Mouse (Mus musculus) embryonic facial prominence, embryonic 11.5 days (tissue): ENCODE results near the gene Dcdc2b. TPM values are rescaled to one million over a fixed set of nuclear protein-coding genes. Genes with fewer than 3 reads are reported as not detected.

Source experiments
- ATAC-seq: fragments of 200-750 bp; cut with Nextera tagmentation; replicated peaks from 2 replicates; pipeline ENCODE4 v1.8.0; 2017; ENCODE audit warnings: low read depth; ENCODE audit not compliant: insufficient number of reproducible peaks, low FRiP score, low TSS enrichment
- DNase-seq: peaks from one replicate; pipeline ENCODE4 v3.0.0-alpha.2; 2015; ENCODE audit warnings: low spot score
- H3K27ac ChIP-seq: fragments of 300-500 bp; sonication (generic); replicated peaks from 2 replicates; pipeline ENCODE4 v1.5.1; 2014; ENCODE audit warnings: mild to moderate bottlenecking, low read depth, low read length, control low read depth
- H3K27me3 ChIP-seq: fragments of 300-500 bp; sonication (generic); 2 replicates; pipeline ENCODE4 v1.6.1; 2014; ENCODE audit warnings: mild to moderate bottlenecking, low read length, moderate library complexity, mixed read lengths; ENCODE audit not compliant: control insufficient read depth, insufficient read depth
- H3K36me3 ChIP-seq: fragments of 300-500 bp; sonication (generic); replicated peaks from 2 replicates; pipeline ENCODE4 v1.6.1; 2014; ENCODE audit warnings: low read depth, mild to moderate bottlenecking, low read length, moderate library complexity, mixed read lengths; ENCODE audit not compliant: control insufficient read depth, insufficient read depth
- H3K4me1 ChIP-seq: fragments of 300-500 bp; sonication (generic); 2 replicates; pipeline ENCODE4 v1.6.1; 2014; ENCODE audit warnings: low read length, mixed read lengths; ENCODE audit not compliant: control insufficient read depth, insufficient read depth
- H3K4me2 ChIP-seq: fragments of 300-500 bp; sonication (generic); 2 replicates; pipeline ENCODE4 v1.6.1; 2014; ENCODE audit warnings: low read depth, mild to moderate bottlenecking, control low read depth, low read length, moderate library complexity
- H3K4me3 ChIP-seq: fragments of 300-500 bp; sonication (generic); 2 replicates; pipeline ENCODE4 v1.5.1; 2014; ENCODE audit warnings: low read depth, low read length, control low read depth
- H3K9ac ChIP-seq: fragments of 300-500 bp; sonication (generic); replicated peaks from 2 replicates; pipeline ENCODE4 v1.6.1; 2014; ENCODE audit warnings: mild to moderate bottlenecking, control low read depth, low read length
- H3K9me3 ChIP-seq: fragments of 300-500 bp; sonication (generic); replicated peaks from 2 replicates; pipeline ENCODE4 v1.6.1; 2016; ENCODE audit warnings: mild to moderate bottlenecking, low read length, inconsistent platforms, mixed read lengths; ENCODE audit not compliant: control insufficient read depth
- whole genome bisulfite sequencing: fragments of 180-500 bp; shearing (Covaris S2); extraction: QIAGEN DNeasy Blood & Tissue Kit; methylation state at CpG from one replicate; pipeline ENCODE4 v1.1.7; 2014; 5-methylcytosine and 5-hydroxymethylcytosine counted together
- polyA plus RNA-seq: library from polyadenylated mRNA; unstranded; fragments of >200 nt; fragmentation: Nextera tagmentation; extraction: Ambion mirVana; gene quantifications from 2 replicates; pipeline ENCODE4 v1.2.1, GENCODE M21; 2014

The Dcdc2b gene
- polyA plus RNA-seq, 1 experiment from 2014 or later = 1.2 TPM

- H3K4me3 ChIP-seq = peak overlapping the region; percentile 61; the same call in 1 of the 2 replicates
- H3K9me3 ChIP-seq = no peaks in the 10 kb centered on the region
- H3K27me3 ChIP-seq = no peaks in the 10 kb centered on the region
- peaks cover 19% of the 10 kb centered on the region for H3K36me3 ChIP-seq
- H3K27ac ChIP-seq = peak overlapping the region; percentile 56; the same call in 1 of the 2 replicates
- DNase-seq (peak; percentile 71), ATAC-seq (no peak)
- peak overlapping the region; percentile 39 for H3K9ac ChIP-seq
- H3K4me2 ChIP-seq = peak overlapping the region; percentile 73
- 0% methylated on average over 6 of the region's 6 CpGs for WGBS
- H3K4me1 ChIP-seq = peaks cover 4% of the 10 kb centered on the region; the same call in 1 of the 2 replicates
These were observed 10.9 kb upstream of the Dcdc2b start for GRCm38 (mm10) chr4:129625029-129625370.

DNA sequence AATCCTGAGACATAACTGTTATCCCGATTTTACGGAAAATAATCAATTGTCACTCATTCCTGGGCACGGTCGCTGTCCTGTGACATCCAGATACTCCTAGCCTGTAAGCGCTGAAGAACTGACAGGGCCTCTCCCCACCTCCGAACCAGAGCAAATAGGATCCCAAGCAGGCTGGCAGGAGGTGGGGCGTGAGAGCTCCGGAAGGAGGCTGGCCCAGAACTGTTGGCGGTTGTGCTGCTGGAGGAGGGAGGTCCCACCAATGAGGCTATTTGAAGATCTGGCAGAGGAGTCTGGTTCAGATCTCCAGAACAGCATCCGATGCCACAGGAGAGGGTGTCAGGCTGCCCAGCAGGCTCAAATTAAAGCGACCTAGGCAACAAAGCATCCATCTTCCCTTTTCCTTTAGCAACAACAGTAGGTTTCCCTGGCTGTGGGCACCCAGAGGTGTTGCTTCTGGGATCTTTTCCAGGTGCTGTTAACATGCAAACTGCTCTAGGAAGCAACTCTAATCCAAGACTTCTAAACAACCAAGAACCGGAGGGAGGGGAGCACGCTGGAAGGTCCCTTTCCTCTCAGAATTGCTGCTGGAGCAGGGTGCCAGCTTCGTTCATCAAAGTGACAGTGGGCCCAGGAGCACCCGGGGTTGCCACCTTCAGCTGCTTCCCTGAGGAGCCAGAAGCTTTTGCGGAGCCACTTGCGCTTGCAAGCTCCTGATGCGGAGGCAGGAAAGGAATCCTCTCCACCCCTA lies 10.4 kb upstream of the Dcdc2b start:
- peak overlapping the region; percentile 73 for H3K4me2 ChIP-seq
- peak overlapping the region; percentile 61 for H3K4me3 ChIP-seq
- peak; percentile 85 for ATAC-seq
- H3K36me3 ChIP-seq = peaks cover 17% of the 10 kb centered on the region
- H3K27me3 ChIP-seq = no peaks in the 10 kb centered on the region
- peak overlapping the region; percentile 81 for H3K9ac ChIP-seq
- DNase-seq = peak; percentile 87
- H3K9me3 ChIP-seq = no peaks in the 10 kb centered on the region
- H3K27ac ChIP-seq = peak overlapping the region; percentile 71
- WGBS = 1% methylated on average over 18 of the region's 18 CpGs
- H3K4me1 ChIP-seq = peaks cover 4% of the 10 kb centered on the region; the same call in 1 of the 2 replicates

DNA sequence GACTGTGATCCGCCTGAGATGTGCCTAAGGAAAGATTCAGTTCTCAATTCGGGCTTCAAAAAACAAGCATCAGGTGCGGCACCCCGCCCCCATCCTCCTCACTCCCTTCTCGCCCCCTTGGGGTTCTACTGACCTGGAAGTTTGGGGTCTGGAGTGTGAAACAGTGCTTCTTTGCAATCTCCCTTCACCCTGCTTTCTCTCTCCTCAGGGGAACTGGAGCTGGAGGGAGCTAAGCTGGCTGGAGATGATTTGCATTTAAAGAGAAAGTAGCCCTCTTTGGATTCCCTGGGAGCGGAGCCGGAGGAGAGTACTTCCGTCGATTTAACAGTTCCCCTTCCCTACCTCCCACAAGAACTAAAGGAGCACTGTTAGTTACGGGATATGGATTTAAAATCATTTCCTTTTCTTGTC lies 9.6 kb upstream of the Dcdc2b start, which contains the start of gene Ccdc28b:
Ccdc28b (minus strand) TSS at position 267 of the 411 bp plus-strand sequence.
- Histone ChIP-seq H3K4me3 (peak within 1 kb of the TSS; percentile 61), H3K27me3 (no peaks in the 10 kb centered on the region), H3K4me1 (peaks cover 4% of the 10 kb centered on the region; the same call in 1 of the 2 replicates), H3K9ac (peak within 1 kb of the TSS; percentile 81), H3K36me3 (peaks cover 11% of the 10 kb centered on the region), H3K9me3 (no peaks in the 10 kb centered on the region), H3K4me2 (peak within 1 kb of the TSS; percentile 73), H3K27ac (peak within 1 kb of the TSS; percentile 71)
- DNase-seq (peak; percentile 69), ATAC-seq (no peak)
- WGBS = 1% methylated on average over 10 of the region's 10 CpGs

DNA sequence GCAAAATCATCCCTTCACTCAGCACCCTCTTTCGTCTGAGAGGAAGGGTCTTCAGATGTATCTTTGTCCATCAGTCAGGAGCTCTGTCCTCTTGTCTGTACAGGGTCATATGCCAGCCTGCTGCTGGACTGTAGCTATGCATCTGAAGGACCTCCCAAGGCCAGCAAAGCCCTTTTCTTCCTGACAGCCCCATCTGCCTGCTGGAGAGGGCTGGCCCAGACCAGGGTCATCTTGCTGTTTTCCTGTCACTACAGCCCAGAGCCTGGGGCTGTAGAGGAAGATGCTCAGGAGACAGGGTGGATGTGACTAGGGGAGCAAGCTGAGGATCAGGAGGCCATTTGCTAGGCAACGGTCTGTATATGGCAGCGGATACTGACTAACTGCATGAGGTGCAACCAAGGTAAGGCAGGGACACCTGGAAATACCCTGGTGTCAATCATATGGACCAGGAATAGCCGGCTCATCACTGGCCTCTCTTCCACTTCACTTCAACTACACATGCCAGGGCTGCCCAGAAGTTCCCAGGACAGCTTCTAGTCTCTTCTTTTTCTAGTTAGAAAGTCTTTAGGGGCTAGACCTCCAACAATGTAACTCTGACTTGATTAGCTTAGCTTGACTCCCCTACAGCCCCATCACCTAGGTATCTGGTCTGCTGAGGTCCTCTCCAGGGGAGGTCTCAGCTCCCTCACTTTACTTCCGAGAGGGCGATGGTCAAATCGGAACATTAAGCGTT lies 8.9 kb upstream of the Dcdc2b start:
- Histone ChIP-seq H3K9ac (peak overlapping the region; percentile 81), H3K4me2 (peak overlapping the region; percentile 73), H3K4me1 (peaks cover 4% of the 10 kb centered on the region; the same call in 1 of the 2 replicates), H3K27me3 (no peaks in the 10 kb centered on the region), H3K36me3 (peaks cover 6% of the 10 kb centered on the region), H3K9me3 (no peaks in the 10 kb centered on the region), H3K4me3 (peak overlapping the region; percentile 61), H3K27ac (0 out of 2 replicates have a peak overlapping the region, but pooled peaks have one; percentile 71)
- DNase-seq (no peak), ATAC-seq (no peak)
- 24% methylated on average over 8 of the region's 8 CpGs for WGBS

GRCm38 (mm10) chr4:129622120-129622802 lies 8.2 kb upstream of the Dcdc2b start:
- H3K27me3 ChIP-seq = no peaks in the 10 kb centered on the region
- no peak overlapping the region for H3K4me3 ChIP-seq
- no peak for ATAC-seq
- peaks cover 6% of the 10 kb centered on the region for H3K36me3 ChIP-seq
- H3K27ac ChIP-seq = no peak overlapping the region
- no peaks in the 10 kb centered on the region for H3K9me3 ChIP-seq
- H3K4me1 ChIP-seq = peaks cover 4% of the 10 kb centered on the region; the same call in 1 of the 2 replicates
- WGBS = 80% methylated on average over 11 of the region's 11 CpGs
- DNase-seq = no peak
- no peak overlapping the region for H3K9ac ChIP-seq
- H3K4me2 ChIP-seq = no peak overlapping the region

GRCm38 (mm10) chr4:129621283-129621841 lies 7.3 kb upstream of the Dcdc2b start:
- no peak overlapping the region for H3K4me3 ChIP-seq
- DNase-seq = no peak
- H3K9ac ChIP-seq = no peak overlapping the region
- H3K9me3 ChIP-seq = no peaks in the 10 kb centered on the region
- H3K27me3 ChIP-seq = no peaks in the 10 kb centered on the region
- WGBS = 87% methylated on average over 8 of the region's 8 CpGs
- H3K36me3 ChIP-seq = peaks cover under 1% of the 10 kb centered on the region; the same call in 1 of the 2 replicates
- H3K4me1 ChIP-seq = peaks cover 4% of the 10 kb centered on the region; the same call in 1 of the 2 replicates
- H3K4me2 ChIP-seq = no peak overlapping the region
- ATAC-seq = no peak
- no peak overlapping the region for H3K27ac ChIP-seq

DNA sequence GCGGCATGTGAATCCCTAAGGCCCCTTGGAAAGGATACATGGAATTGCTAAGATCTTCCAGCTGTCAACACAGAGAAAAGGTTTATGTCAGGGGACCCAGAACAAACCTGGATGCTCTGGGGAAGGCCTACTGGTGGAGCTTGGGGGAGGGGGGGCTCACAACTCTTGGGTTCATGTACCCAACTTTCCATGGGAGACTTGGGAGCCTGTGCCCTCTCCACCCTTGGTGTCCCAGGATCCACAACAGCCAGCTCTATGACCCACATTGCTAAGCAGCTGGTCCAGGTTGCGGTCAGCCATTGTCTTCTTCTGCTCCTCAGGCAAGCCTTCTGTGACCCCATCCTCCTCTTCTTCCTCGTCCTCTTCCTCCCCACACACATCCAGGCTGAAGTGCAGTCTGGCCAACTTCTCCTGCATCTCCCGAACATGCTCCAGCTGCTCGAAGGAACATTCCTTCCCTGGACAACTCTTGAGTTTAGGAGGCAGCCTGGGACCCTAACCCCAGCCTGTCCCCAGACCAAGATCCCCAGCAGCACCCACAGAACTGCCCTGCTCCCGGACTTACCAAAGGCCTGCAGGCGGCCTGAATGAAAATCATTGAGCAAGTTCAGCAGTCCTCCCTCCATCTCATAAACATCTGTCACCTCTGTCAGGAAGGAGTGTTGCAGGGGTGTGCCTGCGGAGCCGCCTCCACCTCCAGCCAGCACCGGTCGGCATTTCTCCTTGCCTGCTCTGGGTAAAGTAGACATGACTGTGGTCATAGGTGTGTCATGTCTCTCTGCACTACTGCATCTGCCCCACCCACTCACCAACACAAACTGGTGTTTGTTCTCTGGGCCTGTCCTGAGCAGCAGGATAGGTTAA lies 6.6 kb upstream of the Dcdc2b start:
- DNase-seq = no peak
- peaks cover 4% of the 10 kb centered on the region; the same call in 1 of the 2 replicates for H3K4me1 ChIP-seq
- WGBS = 92% methylated on average over 11 of the region's 11 CpGs
- H3K4me2 ChIP-seq = no peak overlapping the region
- no peak for ATAC-seq
- no peak overlapping the region for H3K9ac ChIP-seq
- no peak overlapping the region for H3K27ac ChIP-seq
- no peaks in the 10 kb centered on the region for H3K9me3 ChIP-seq
- no peaks in the 10 kb centered on the region for H3K36me3 ChIP-seq
- H3K4me3 ChIP-seq = no peak overlapping the region
- H3K27me3 ChIP-seq = no peaks in the 10 kb centered on the region
